Mouse (Mus musculus) liver, adult (tissue): ENCODE results near the gene Galnt18.

Experiments
- GATA4 ChIP-seq: IDR thresholded peaks from 2 replicates; pipeline ENCODE4 v1.6.1; 2014; ENCODE audit warnings: mild to moderate bottlenecking, low read length; ENCODE audit not compliant: insufficient replicate concordance

Gene Galnt18

GRCm38 (mm10) chr7:111711045-111711808 lies 68.5 kb downstream of the Galnt18 start:
- no peak for TF ChIP-seq GATA4

- TF ChIP-seq GATA4: no peak
These were observed 69.5 kb downstream of the Galnt18 start for GRCm38 (mm10) chr7:111710311-111710710.

GRCm38 (mm10) chr7:111708563-111708962 lies 71.2 kb downstream of the Galnt18 start:
- TF ChIP-seq GATA4: no peak

- no peak for TF ChIP-seq GATA4
These were observed 76.8 kb downstream of the Galnt18 start for GRCm38 (mm10) chr7:111702961-111703360.

- TF ChIP-seq GATA4: no peak
These were observed 78.0 kb downstream of the Galnt18 start for GRCm38 (mm10) chr7:111701788-111702187.

- no peak for TF ChIP-seq GATA4
These were observed 80.3 kb downstream of the Galnt18 start for GRCm38 (mm10) chr7:111699446-111699845.

GRCm38 (mm10) chr7:111696226-111696625 lies 83.6 kb downstream of the Galnt18 start:
- TF ChIP-seq GATA4: no peak

- TF ChIP-seq GATA4: no peak
These were observed 85.5 kb downstream of the Galnt18 start for GRCm38 (mm10) chr7:111694312-111694711.

GRCm38 (mm10) chr7:111692641-111693261 lies 87.0 kb downstream of the Galnt18 start:
- TF ChIP-seq GATA4: no peak

- no peak for TF ChIP-seq GATA4
These were observed 99.7 kb downstream of the Galnt18 start for GRCm38 (mm10) chr7:111680108-111680507.

GRCm38 (mm10) chr7:111676483-111676882 lies 103.3 kb downstream of the Galnt18 start:
- no peak for TF ChIP-seq GATA4

GRCm38 (mm10) chr7:111672467-111672866 lies 107.3 kb downstream of the Galnt18 start:
- no peak for TF ChIP-seq GATA4

GRCm38 (mm10) chr7:111663139-111664073 lies 116.4 kb downstream of the Galnt18 start:
- TF ChIP-seq GATA4: no peak

- no peak for TF ChIP-seq GATA4
These were observed 121.2 kb downstream of the Galnt18 start for GRCm38 (mm10) chr7:111658579-111658978.

- TF ChIP-seq GATA4: no peak
These were observed 124.8 kb downstream of the Galnt18 start for GRCm38 (mm10) chr7:111655002-111655401.
